Comparison of ENCODE assay signal across 16 mouse cellular contexts in the genomic region with DNA sequence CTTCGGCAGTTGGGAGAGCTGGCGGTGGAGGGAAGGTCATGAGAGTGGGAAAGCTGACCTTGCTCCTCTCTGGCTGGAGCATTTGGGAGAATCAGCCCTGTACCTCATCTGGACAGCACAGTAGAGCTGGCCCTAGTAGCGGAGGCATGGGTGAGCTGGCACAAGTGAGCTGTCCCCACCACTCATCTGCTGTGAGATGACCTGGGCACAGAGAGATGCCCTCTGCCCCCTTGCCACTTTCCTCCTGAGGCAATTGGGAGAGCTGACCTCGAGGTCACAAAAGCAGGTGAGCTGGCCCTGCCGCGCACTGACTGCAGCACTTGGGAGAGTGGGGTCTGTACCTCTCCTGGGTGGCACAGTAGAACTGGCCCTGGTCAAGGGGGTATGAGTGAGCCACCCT.
"Had no signal": no experiment of that assay in that cellular context is flagged by ENCODE, and none has a peak within 500 bp of the region (broad histone marks: within the 10 kb centered on the region; RNA-seq: fewer than 3 reads in every experiment).

No protein-coding gene starts in this region.

- H3K9ac ChIP-seq: lung, embryonic 15.5 days; midbrain, embryonic 12.5 days; midbrain, embryonic 15.5 days; neural tube, embryonic 12.5 days; stomach, embryonic 15.5 days had no signal

- DNase-seq: lung, adult 2 months; lung, postnatal 14 days; lung, postnatal 36 days; right cerebral cortex, postnatal 14 days; thymus, adult 2 months; thymus, postnatal 25 days; thymus, postnatal 4 days had no signal

- H3K27ac ChIP-seq: lung, embryonic 15.5 days; macrophage; midbrain, embryonic 12.5 days; midbrain, embryonic 15.5 days; neural tube, embryonic 12.5 days; stomach, embryonic 15.5 days; stomach, postnatal 0 days had no signal

- ATAC-seq: lung, postnatal 0 days; midbrain, embryonic 15.5 days had no signal

- H3K27me3 ChIP-seq: midbrain, embryonic 15.5 days; stomach, embryonic 15.5 days had no signal

- H3K9me3 ChIP-seq: lung, embryonic 15.5 days; midbrain, embryonic 12.5 days; midbrain, embryonic 15.5 days; neural tube, embryonic 12.5 days; stomach, embryonic 15.5 days had no signal

- H3K4me1 ChIP-seq: megakaryocyte, embryonic 14.5 days had no signal

- H3K4me3 ChIP-seq: lung, embryonic 15.5 days; megakaryocyte, embryonic 14.5 days; midbrain, embryonic 12.5 days; midbrain, embryonic 15.5 days; neural tube, embryonic 12.5 days; stomach, embryonic 15.5 days had no signal

- H3K36me3 ChIP-seq: lung, embryonic 15.5 days; midbrain, embryonic 12.5 days; midbrain, embryonic 15.5 days; neural tube, embryonic 12.5 days; stomach, embryonic 15.5 days had no signal

- H3K4me2 ChIP-seq: lung, embryonic 15.5 days; midbrain, embryonic 12.5 days; midbrain, embryonic 15.5 days; neural tube, embryonic 12.5 days; stomach, embryonic 15.5 days had no signal
